Mouse (Mus musculus) midbrain, embryonic 11.5 days (tissue): Measurements from ENCODE around the gene Ttll3. TPM values are rescaled to one million over a fixed set of nuclear protein-coding genes. Genes with fewer than 3 reads are reported as not detected.

Source experiments
- ATAC-seq: fragments of 200-750 bp; cut with Nextera tagmentation; 2 replicates; pipeline ENCODE4 v1.8.0; 2017; ENCODE audit warnings: moderate TSS enrichment, moderate library complexity; ENCODE audit not compliant: low FRiP score
- DNase-seq: peaks from one replicate; pipeline ENCODE4 v3.0.0; 2015; ENCODE audit warnings: low spot score; ENCODE audit errors: missing footprints
- H3K27ac ChIP-seq: fragments of 300-500 bp; sonication (generic); 2 replicates; pipeline ENCODE4 v1.5.1; 2014; ENCODE audit warnings: low read depth, low read length
- H3K27me3 ChIP-seq: fragments of 300-500 bp; sonication (generic); 2 replicates; pipeline ENCODE4 v1.6.1; 2014; ENCODE audit warnings: mild to moderate bottlenecking, low read length, moderate library complexity, mixed read lengths; ENCODE audit not compliant: control insufficient read depth, insufficient read depth
- H3K36me3 ChIP-seq: fragments of 300-500 bp; sonication (generic); 2 replicates; pipeline ENCODE4 v1.6.1; 2014; ENCODE audit warnings: mild to moderate bottlenecking, low read length, moderate library complexity, mixed read lengths; ENCODE audit not compliant: control insufficient read depth, insufficient read depth
- H3K4me1 ChIP-seq: fragments of 300-500 bp; sonication (generic); 2 replicates; pipeline ENCODE4 v1.6.1; 2014; ENCODE audit warnings: low read length; ENCODE audit not compliant: control insufficient read depth, insufficient read depth
- H3K4me2 ChIP-seq: fragments of 300-500 bp; sonication (generic); 2 replicates; pipeline ENCODE4 v1.6.1; 2014; ENCODE audit warnings: mild to moderate bottlenecking, moderate library complexity
- H3K4me3 ChIP-seq: fragments of 300-500 bp; sonication (generic); 2 replicates; pipeline ENCODE4 v1.5.1; 2014; ENCODE audit warnings: low read depth, low read length
- H3K9ac ChIP-seq: fragments of 300-500 bp; sonication (generic); 2 replicates; pipeline ENCODE4 v1.6.1; 2014; ENCODE audit warnings: low read length
- H3K9me3 ChIP-seq: fragments of 300-500 bp; sonication (generic); 2 replicates; pipeline ENCODE4 v1.6.1; 2016; ENCODE audit warnings: low read length; ENCODE audit not compliant: control insufficient read depth
- WGBS: fragments of 180-500 bp; shearing (Covaris S2); extraction: QIAGEN DNeasy Blood & Tissue Kit; methylation state at CpG from one replicate; pipeline ENCODE4 v1.1.7; 2014; 5-methylcytosine and 5-hydroxymethylcytosine counted together
- polyA plus RNA-seq: library from polyadenylated mRNA; unstranded; fragments of >200 nt; fragmentation: Nextera tagmentation; extraction: Ambion mirVana; gene quantifications from 2 replicates; pipeline ENCODE4 v1.2.1, GENCODE M21; 2014

The Ttll3 gene
- polyA plus RNA-seq, 1 experiment from 2014 or later: 3.0 TPM

DNA sequence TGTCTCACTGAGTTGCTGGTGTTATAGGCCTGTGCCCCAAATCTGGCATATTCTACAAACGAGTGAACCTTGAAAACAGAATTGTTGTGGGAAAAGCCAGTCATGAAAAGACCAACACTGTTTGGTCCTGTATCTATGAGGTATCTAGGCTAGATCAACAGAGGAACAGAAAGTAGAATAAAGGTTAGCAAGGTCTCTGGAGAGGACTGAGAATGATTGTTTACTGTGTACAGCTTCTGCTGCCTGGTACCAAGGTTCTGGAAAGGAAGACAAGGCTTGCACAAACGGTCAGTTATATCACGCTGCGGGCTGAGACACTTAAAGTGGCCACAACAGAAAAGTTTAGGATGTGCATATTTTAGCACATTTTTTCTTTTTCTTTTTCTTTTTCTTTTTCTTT, 37.6 kb downstream of the Ttll3 start:
- DNase-seq (no peak), ATAC-seq (no peak)
- Histone ChIP-seq H3K9me3 (no peaks in the 10 kb centered on the region; the same call in 1 of the 2 replicates), H3K36me3 (no peaks in the 10 kb centered on the region), H3K4me1 (no peaks in the 10 kb centered on the region), H3K27me3 (no peaks in the 10 kb centered on the region), H3K9ac (no peak overlapping the region), H3K27ac (no peak overlapping the region), H3K4me2 (no peak overlapping the region), H3K4me3 (no peak overlapping the region)
- 87% methylated on average over 4 of the region's 4 CpGs for WGBS

DNA sequence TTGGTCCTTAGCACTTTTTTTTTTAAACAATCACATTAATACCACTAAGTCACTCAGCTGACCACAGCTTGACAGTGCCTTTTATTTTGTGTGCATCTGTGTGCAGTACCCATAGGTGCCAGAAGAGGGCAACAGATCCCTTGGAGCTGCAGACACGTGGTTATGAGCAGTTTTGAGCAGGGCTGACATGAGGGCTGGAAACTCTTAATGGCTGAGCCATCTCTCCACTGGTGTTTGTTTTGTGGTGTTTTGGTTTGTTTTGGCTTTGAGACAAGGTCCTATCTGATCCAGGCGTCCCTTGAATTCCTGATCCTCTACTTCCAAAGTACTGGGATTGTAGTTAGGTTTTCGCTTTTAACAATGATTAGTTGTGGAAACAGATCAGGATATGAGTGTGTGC, 38.3 kb downstream of the Ttll3 start:
- Histone ChIP-seq H3K27me3 (no peaks in the 10 kb centered on the region), H3K9me3 (no peaks in the 10 kb centered on the region; the same call in 1 of the 2 replicates), H3K4me3 (no peak overlapping the region), H3K4me1 (no peaks in the 10 kb centered on the region), H3K27ac (no peak overlapping the region), H3K36me3 (no peaks in the 10 kb centered on the region), H3K4me2 (no peak overlapping the region), H3K9ac (no peak overlapping the region)
- DNase-seq (peak; percentile 92), ATAC-seq (no peak)
- 62% methylated on average over 3 of the region's 3 CpGs for WGBS

GRCm38 (mm10) chr6:113428006-113428405, 38.9 kb downstream of the Ttll3 start:
- Histone ChIP-seq H3K27ac (no peak overlapping the region), H3K9ac (no peak overlapping the region), H3K36me3 (no peaks in the 10 kb centered on the region), H3K27me3 (no peaks in the 10 kb centered on the region), H3K4me3 (no peak overlapping the region), H3K9me3 (no peaks in the 10 kb centered on the region; the same call in 1 of the 2 replicates), H3K4me2 (no peak overlapping the region), H3K4me1 (no peaks in the 10 kb centered on the region)
- 93% methylated on average over 16 of the region's 16 CpGs for WGBS
- peak; percentile 49 for DNase-seq
- no peak for ATAC-seq

- no peak overlapping the region for H3K4me2 ChIP-seq
- DNase-seq: no peak
- WGBS: 81% methylated on average over 3 of the region's 3 CpGs
- H3K36me3 ChIP-seq: no peaks in the 10 kb centered on the region
- no peak overlapping the region for H3K4me3 ChIP-seq
- no peak for ATAC-seq
- no peaks in the 10 kb centered on the region for H3K27me3 ChIP-seq
- no peaks in the 10 kb centered on the region for H3K4me1 ChIP-seq
- no peaks in the 10 kb centered on the region; the same call in 1 of the 2 replicates for H3K9me3 ChIP-seq
- no peak overlapping the region for H3K27ac ChIP-seq
- H3K9ac ChIP-seq: no peak overlapping the region
These were observed 40.9 kb downstream of the Ttll3 start for GRCm38 (mm10) chr6:113429965-113430364.

- peak; percentile 28 for DNase-seq
- Histone ChIP-seq H3K4me3 (no peak overlapping the region), H3K9ac (no peak overlapping the region), H3K9me3 (no peaks in the 10 kb centered on the region; the same call in 1 of the 2 replicates), H3K4me1 (no peaks in the 10 kb centered on the region), H3K27me3 (no peaks in the 10 kb centered on the region), H3K27ac (no peak overlapping the region), H3K4me2 (no peak overlapping the region), H3K36me3 (no peaks in the 10 kb centered on the region)
- WGBS: 64% methylated on average over 3 of the region's 3 CpGs
- ATAC-seq: no peak
These were observed 41.8 kb downstream of the Ttll3 start for GRCm38 (mm10) chr6:113430846-113431245.

- Histone ChIP-seq H3K36me3 (no peaks in the 10 kb centered on the region), H3K9ac (no peak overlapping the region), H3K9me3 (no peaks in the 10 kb centered on the region; the same call in 1 of the 2 replicates), H3K27me3 (no peaks in the 10 kb centered on the region), H3K27ac (no peak overlapping the region), H3K4me3 (no peak overlapping the region), H3K4me2 (no peak overlapping the region), H3K4me1 (no peaks in the 10 kb centered on the region)
- 69% methylated on average over 3 of the region's 3 CpGs for WGBS
- DNase-seq: peak; percentile 67
- ATAC-seq: no peak
These were observed 42.7 kb downstream of the Ttll3 start for GRCm38 (mm10) chr6:113431801-113432200.

- WGBS: 78% methylated on average over 3 of the region's 3 CpGs
- H3K4me1 ChIP-seq: no peaks in the 10 kb centered on the region
- H3K9ac ChIP-seq: no peak overlapping the region
- H3K36me3 ChIP-seq: no peaks in the 10 kb centered on the region
- H3K27me3 ChIP-seq: no peaks in the 10 kb centered on the region
- DNase-seq (no peak), ATAC-seq (no peak)
- no peak overlapping the region for H3K4me2 ChIP-seq
- H3K4me3 ChIP-seq: no peak overlapping the region
- H3K27ac ChIP-seq: no peak overlapping the region
- no peaks in the 10 kb centered on the region for H3K9me3 ChIP-seq
These were observed 44.6 kb downstream of the Ttll3 start for GRCm38 (mm10) chr6:113433661-113434060.

DNA sequence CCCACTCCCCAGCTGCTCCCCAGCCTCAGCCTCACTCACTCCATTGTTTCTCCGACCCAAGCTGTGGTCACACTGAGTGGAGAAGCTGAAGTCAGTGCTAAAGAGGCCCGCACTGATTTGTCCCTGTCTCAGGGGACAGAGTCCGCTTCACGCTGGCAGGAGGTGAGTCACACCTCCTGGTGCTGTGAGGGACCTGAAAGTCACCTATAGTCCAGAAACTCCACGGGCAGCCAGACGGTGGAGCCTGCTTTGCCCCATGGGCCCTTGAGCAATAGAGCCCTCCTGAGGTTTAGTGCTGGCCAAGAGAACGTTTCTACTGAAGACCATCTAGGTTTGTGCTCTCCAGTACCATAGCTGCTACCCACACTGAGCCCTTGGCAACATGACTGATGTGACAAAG, 45.6 kb downstream of the Ttll3 start:
- DNase-seq (no peak), ATAC-seq (no peak)
- Histone ChIP-seq H3K4me1 (no peaks in the 10 kb centered on the region), H3K9me3 (no peaks in the 10 kb centered on the region), H3K9ac (no peak overlapping the region), H3K27me3 (no peaks in the 10 kb centered on the region), H3K27ac (no peak overlapping the region), H3K36me3 (no peaks in the 10 kb centered on the region), H3K4me3 (no peak overlapping the region), H3K4me2 (no peak overlapping the region)
- WGBS: 75% methylated on average over 7 of the region's 7 CpGs

GRCm38 (mm10) chr6:113435664-113436205, 46.7 kb downstream of the Ttll3 start, which contains the start of gene Cidec:
Gene Cidec, minus strand, starts transcription at chr6:113435760.
- 75% methylated on average over 9 of the region's 9 CpGs for WGBS
- Histone ChIP-seq H3K36me3 (no peaks in the 10 kb centered on the region), H3K27ac (no peak within 1 kb of the TSS), H3K4me3 (no peak within 1 kb of the TSS), H3K9ac (no peak within 1 kb of the TSS), H3K4me1 (no peaks in the 10 kb centered on the region), H3K27me3 (no peaks in the 10 kb centered on the region), H3K9me3 (no peaks in the 10 kb centered on the region), H3K4me2 (no peak within 1 kb of the TSS)
- ATAC-seq (no peak), DNase-seq (peak; percentile 72)
